Mouse (Mus musculus) T-helper 17 cell (primary cell): ENCODE measurements around the gene Rhox4f.
"Not testable (repeated sequence)": the region's sequence is repeated elsewhere in the genome, so short reads cannot be mapped to it uniquely, and the experiment has no call there.

Experiments
- in situ Hi-C, 2 experiments: fragments of 300-600 bp; cut with MboI, MseI; formaldehyde crosslinking; loops; 1 replicate in 1 of 2; 2 replicates in 1 of 2; pipeline ENCODE4 v1.15.1; 2025; ENCODE audit warnings: high pct_unique_total_duplicates in 2 of 2

Gene Rhox4f

DNA sequence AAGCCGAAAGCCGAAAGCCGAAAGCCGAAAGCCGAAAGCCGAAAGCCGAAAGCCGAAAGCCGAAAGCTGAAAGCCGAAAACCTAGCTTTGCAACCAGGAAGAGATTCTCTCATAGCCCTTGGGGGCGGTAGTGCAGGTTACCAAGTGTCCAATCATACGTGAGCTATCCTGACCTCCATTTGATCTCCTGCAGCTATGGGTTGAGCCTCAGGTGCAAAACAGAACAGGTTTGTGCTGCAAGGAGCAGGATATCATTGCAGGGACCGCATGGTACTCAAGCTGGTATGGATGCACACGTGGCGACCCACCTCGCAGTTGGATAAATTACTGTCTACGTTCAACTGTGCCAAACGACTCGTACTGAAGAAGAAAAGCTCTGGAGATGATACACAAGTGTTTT is at the start of gene Rhox4f:
TSS of gene Rhox4f (minus strand) at position 101 of the 400 bp plus-strand sequence.
- in situ Hi-C loops = not testable (repeated sequence)

DNA sequence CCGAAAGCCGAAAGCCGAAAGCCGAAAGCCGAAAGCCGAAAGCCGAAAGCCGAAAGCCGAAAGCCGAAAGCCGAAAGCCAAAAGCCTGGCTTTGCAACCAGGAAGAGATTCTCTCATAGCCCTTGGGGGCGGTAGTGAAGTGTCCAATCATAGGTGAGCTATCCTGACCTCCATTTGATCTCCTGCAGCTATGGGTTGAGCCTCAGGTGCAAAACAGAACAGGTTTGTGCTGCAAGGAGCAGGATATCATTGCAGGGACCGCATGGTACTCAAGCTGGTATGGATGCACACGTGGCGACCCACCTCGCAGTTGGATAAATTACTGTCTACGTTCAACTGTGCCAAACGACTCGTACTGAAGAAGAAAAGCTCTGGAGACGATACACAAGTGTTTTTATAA is 43.7 kb upstream of the Rhox4f start, which contains the start of gene Rhox4g:
TSS of gene Rhox4g (minus strand) at position 101 of the 400 bp plus-strand sequence.
- in situ Hi-C loops = not testable (repeated sequence)

DNA sequence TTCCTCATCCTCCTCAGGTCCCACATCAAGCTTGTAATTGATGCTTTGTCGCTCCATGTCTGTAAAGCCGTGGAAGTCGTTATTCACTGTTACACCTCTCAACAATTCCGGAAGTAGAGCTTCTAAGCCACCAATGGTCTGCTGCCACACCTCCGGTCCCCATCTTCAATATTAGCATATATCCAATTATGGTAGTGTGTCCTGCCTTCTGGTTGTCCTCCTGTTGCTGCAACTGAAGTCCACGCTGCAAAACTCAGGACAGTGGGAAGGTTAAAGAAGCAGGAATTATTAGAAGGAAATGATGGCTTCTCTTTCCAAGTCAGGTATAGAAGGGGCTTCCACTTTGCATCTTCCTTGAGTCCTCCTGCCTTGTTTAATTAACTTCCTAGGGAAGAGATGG is 35.9 kb upstream of the Rhox4f start, which contains the start of gene Rhox2g:
TSS of gene Rhox2g (minus strand) at position 101 of the 400 bp plus-strand sequence.
- in situ Hi-C loops = not testable (repeated sequence)

DNA sequence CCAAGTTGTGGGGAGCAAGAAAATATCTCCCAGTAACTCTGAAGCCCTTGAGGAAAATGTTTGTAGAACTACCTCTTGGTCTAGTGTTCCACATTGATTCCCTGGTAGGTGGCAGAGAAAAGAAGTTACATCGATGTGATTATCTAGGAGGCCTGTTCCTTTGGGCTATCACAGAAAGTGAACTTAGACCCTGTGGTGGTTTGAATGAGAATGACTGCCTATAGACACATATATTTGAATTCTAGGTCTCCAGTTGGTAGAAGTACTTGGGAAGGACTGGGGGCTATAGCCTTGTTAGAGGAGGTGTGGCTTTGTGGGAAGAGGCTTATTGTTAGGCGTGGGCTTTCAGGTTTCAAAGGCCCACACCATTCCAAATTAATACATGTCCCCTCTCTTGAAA is 21.0 kb upstream of the Rhox4f start, which contains the start of gene Rhox3g:
TSS of gene Rhox3g (minus strand) at position 101 of the 400 bp plus-strand sequence.
- in situ Hi-C loops = not testable (repeated sequence)

DNA sequence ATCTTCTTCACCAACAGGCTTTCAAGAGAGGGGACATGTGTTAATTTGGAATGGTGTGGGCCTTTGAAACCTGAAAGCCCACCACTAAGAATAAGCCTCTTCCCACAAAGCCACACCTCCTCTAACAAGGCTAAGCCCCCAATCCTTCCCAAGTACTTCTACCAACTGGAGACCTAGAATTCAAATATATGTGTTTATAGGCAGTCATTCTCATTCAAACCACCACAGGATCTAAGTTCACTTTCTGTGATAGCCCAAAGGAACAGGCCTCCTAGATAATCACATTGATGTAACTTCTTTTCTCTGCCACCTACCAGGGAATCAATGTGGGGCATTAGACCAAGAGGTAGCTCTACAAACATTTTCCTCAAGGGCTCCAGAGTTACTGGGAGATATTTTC is 26.8 kb downstream of the Rhox4f start, which contains the start of gene Rhox3f:
TSS of gene Rhox3f (plus strand) at position 301 of the 400 bp plus-strand sequence.
- in situ Hi-C loops = not testable (repeated sequence)

DNA sequence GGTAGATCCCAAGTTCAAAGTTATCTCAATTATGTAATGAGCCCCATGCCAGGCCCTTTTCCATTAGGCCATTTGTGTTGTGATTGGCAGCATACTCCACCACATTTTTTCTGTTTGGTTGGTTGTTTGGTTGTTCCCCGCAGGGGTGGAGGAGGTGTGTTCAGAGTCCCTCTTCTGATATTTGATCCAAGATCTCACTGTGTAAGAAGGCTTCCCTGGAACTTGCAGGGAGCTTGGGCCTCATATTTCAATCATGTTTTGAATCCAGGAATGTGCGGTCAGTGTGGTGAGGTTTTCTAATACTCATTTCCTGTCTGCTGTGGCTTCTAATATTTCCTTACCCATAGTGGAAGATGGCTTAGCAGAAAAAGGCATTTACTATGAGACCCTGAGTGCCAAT is 34.9 kb downstream of the Rhox4f start:
- in situ Hi-C loops = loop anchor here (5.0 to 25.0 kb wide), 4 partner anchors 120 to 325 kb away; partner anchors contain the start of genes Rhox2c (in 2 of the 2), Rhox2b (in 1 of the 2), Rhox3a (in 1 of the 2) and Rhox5 (in 1 of the 2)

DNA sequence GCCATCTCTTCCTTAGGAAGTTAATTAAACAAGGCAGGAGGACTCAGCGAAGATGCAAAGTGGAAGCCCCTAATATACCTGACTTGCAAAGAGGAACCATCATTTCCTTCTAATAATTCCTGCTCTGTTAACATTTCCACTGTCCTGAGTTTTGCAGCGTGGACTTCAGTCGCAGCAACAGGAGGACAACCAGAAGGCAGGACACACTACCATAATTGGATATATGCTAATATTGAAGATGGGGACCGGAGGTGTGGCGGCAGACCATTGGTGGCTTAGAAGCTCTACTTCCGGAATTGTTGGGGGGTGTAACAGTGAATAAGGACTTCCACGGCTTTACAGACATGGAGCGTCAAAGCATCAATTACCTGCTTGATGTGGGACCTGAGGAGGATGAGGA is 36.4 kb downstream of the Rhox4f start, which contains the start of gene Rhox2f:
TSS of gene Rhox2f (plus strand) at position 301 of the 400 bp plus-strand sequence.
- in situ Hi-C loops = loop anchor here (5.0 to 25.0 kb wide), 4 partner anchors 119 to 324 kb away; partner anchors contain the start of genes Rhox2c (in 2 of the 2), Rhox2b (in 1 of the 2), Rhox3a (in 1 of the 2) and Rhox5 (in 1 of the 2)

DNA sequence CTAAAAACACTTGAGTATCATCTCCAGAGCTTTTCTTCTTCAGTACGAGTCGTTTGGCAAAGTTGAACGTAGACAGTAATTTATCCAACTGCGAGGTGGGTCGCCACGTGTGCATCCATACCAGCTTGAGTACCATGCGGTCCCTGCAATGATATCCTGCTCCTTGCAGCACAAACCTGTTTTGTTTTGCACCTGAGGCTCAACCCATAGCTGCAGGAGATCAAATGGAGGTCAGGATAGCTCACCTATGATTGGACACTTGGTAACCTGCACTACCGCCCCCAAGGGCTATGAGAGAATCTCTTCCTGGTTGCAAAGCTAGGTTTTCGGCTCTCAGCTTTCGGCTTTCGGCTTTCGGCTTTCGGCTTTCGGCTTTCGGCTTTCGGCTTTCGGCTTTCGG is 50.4 kb downstream of the Rhox4f start, which contains the start of gene Rhox4e:
TSS of gene Rhox4e (plus strand) at position 301 of the 400 bp plus-strand sequence.
- in situ Hi-C loops = loop anchor here in 1 of 2 experiments (25.0 kb wide), 1 partner anchor 255 kb away; the partner anchor contains the start of gene Rhox5
